In the genomic region with DNA sequence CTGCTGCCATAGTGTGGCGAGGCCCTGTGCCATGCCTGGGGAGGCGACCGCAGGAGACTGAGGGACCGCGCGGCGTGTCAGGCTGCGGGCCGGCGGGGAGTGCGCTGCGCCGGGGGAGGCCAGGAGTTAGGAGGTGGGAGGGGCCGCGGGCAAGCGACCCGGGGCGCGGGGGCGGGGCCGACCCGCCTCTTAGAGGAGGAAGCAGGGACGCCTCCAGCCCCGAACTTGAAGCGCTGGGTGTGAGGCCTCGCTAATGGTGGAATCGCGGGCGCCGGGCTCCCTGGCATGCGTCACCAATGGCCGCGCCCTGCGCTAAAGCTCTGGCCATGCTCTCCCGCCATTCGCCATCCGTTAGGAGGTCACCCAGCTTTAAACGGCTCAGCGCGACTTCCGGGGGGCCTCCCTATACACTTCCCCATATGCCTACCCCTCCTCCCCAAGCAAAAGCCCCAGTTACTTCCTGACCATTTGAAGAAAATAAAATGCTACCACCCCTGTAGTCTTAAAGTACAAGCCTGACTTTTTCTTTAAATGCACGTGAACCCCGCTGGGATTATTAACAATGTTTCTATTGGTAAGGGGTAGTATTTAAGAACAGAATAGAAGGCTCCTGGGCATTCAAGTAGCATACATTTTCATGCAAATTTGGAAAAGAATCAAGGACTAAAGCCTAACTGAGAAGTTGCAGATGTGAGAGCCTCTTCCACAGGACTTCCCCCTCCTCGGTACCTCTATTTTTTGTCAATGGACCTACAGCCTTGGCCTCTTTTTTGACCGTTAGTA, we compare ENCODE assay signal across 8 mouse cellular contexts. TPM values are rescaled to one million over a fixed set of nuclear protein-coding genes. Genes with fewer than 3 reads are reported as not detected.
DNase-seq lines count a peak whose midpoint lies in the region; ATAC-seq and TF ChIP-seq lines count a peak whose summit lies in the region.

A gene (minus strand): TSS at position 344 of the 783 bp plus-strand sequence.

- H3K4me3 ChIP-seq in G1E (ENCODE audit: low read depth, low read length): peak within 1 kb of the TSS; percentile 77
- H3K4me3 ChIP-seq in forebrain, embryonic 14.5 days (ENCODE audit: low read depth, low read length): peak within 1 kb of the TSS; percentile 52
- peak within 1 kb of the TSS; percentile 68 for H3K4me3 ChIP-seq in lung, embryonic 16.5 days (ENCODE audit: low read length)

- no peaks in the 10 kb centered on the region for H3K27me3 ChIP-seq in G1E (ENCODE audit: insufficient read depth, low read length)
- H3K27me3 ChIP-seq in forebrain, embryonic 14.5 days (replicated peaks; ENCODE audit: control insufficient read depth, insufficient read depth, low read length): no peaks in the 10 kb centered on the region
- H3K27me3 ChIP-seq in lung, embryonic 16.5 days (ENCODE audit: control insufficient read depth, insufficient read depth, low read depth, low read length): no peaks in the 10 kb centered on the region

- 22% methylated on average over 38 of the region's 45 CpGs for WGBS in forebrain, embryonic 14.5 days
- WGBS in lung, embryonic 16.5 days: 13% methylated on average over 36 of the region's 45 CpGs

- peaks cover 17% of the 10 kb centered on the region for H3K4me1 ChIP-seq in G1E (ENCODE audit: insufficient read depth, low read depth, low read length)
- H3K4me1 ChIP-seq in forebrain, embryonic 14.5 days (ENCODE audit: control insufficient read depth, insufficient read depth, low read length): no peaks in the 10 kb centered on the region
- no peaks in the 10 kb centered on the region for H3K4me1 ChIP-seq in lung, embryonic 16.5 days (replicated peaks; ENCODE audit: control insufficient read depth, insufficient read depth, low read length)

- peak within 1 kb of the TSS; percentile 91 for H3K27ac ChIP-seq in forebrain, embryonic 14.5 days (ENCODE audit: low read depth, low read length)
- H3K27ac ChIP-seq in lung, embryonic 16.5 days (ENCODE audit: low read length): peak within 1 kb of the TSS; percentile 71

- DNase-seq in G1E (ENCODE audit: low spot score): peak; percentile 67
- DNase-seq in c-Kit-positive CD71-negative TER-119-negative erythroid progenitor cells, embryonic 14.5 days (ENCODE audit: low read depth): peak; percentile 40
- DNase-seq in forebrain, embryonic 14.5 days (ENCODE audit: low spot score): peak; percentile 75
- peak; percentile 48 to 71 for DNase-seq in heart, postnatal 14 days
- DNase-seq in layer of hippocampus, adult 18-20 months (ENCODE audit: low spot score in 2 of 2): peak; percentile 13 to 51
- DNase-seq in ovary, adult 18-20 months (ENCODE audit: low spot score): peak; percentile 47
- peak; percentile 78 for DNase-seq in thymus, postnatal 14 days

- peak within 1 kb of the TSS; percentile 88 for H3K9ac ChIP-seq in forebrain, embryonic 14.5 days (ENCODE audit: low read length)
- H3K9ac ChIP-seq in lung, embryonic 16.5 days (ENCODE audit: low read length): peak within 1 kb of the TSS; percentile 80

- intact Hi-C loops in heart, postnatal 14 days (cut with DNase I): no loop called here

- no peaks in the 10 kb centered on the region for H3K9me3 ChIP-seq in G1E (replicated peaks)
- no peaks in the 10 kb centered on the region for H3K9me3 ChIP-seq in forebrain, embryonic 14.5 days (replicated peaks; ENCODE audit: control insufficient read depth, low read length)
- no peaks in the 10 kb centered on the region for H3K9me3 ChIP-seq in lung, embryonic 16.5 days (ENCODE audit: control insufficient read depth, low read length)

- H3K4me2 ChIP-seq in forebrain, embryonic 14.5 days (ENCODE audit: low read length): peak within 1 kb of the TSS; percentile 51
- H3K4me2 ChIP-seq in lung, embryonic 16.5 days (ENCODE audit: low read depth, low read length): peak within 1 kb of the TSS; percentile 57

- ATAC-seq in G1E (ENCODE audit: extremely low read depth, insufficient number of reproducible peaks, low FRiP score, poor library complexity, severe bottlenecking): peak; percentile 88
- ATAC-seq in forebrain, embryonic 14.5 days: peak; percentile 88
- peak; percentile 93 for ATAC-seq in lung, embryonic 16.5 days (ENCODE audit: low read depth)

- no peaks in the 10 kb centered on the region for H3K36me3 ChIP-seq in G1E (replicated peaks)
- H3K36me3 ChIP-seq in forebrain, embryonic 14.5 days (ENCODE audit: control insufficient read depth, insufficient read depth, low read length): no peaks in the 10 kb centered on the region
- no peaks in the 10 kb centered on the region for H3K36me3 ChIP-seq in lung, embryonic 16.5 days (ENCODE audit: control insufficient read depth, insufficient read depth, low read length)

- no peak for TF ChIP-seq CTCF in G1E (IDR thresholded peaks at IDR 0.05; ENCODE audit: low read depth, low read length)

RNA-seq across cellular contexts. Expression of the gene that starts here (rescaled TPM):
- total RNA-seq in G1E (2014; fragmentation: Nextera tagmentation) (79.9 and 80.6 TPM in 2 replicates), G1E (2017) (76.3 and 80.2 TPM in 2 replicates)
- polyA plus RNA-seq in G1E (2012): 35.5 and 37.0 TPM in 2 replicates
- polyA plus RNA-seq in forebrain, embryonic 14.5 days (2014; fragmentation: Nextera tagmentation; extraction: Ambion mirVana): 102 and 111 TPM in 2 replicates
- 10 to 100 TPM; 26.0 to 28.9 TPM for total RNA-seq in heart, postnatal 14 days (2021)
- 100 to 1,000 TPM in 1 of 2 experiments, 10 to 100 TPM in 1; 75.1 to 105 TPM for total RNA-seq in layer of hippocampus, adult 18-20 months (2021)
- 66.2 and 71.0 TPM in 2 replicates for polyA plus RNA-seq in lung, embryonic 16.5 days (2015; fragmentation: Nextera tagmentation; extraction: Ambion mirVana)

Comparison
In these comparisons a context has a peak if more than half of its experiments do, and no peak if none do; other contexts are left out.
1. Peak in every context shown above with its lines: DNase-seq, ATAC-seq, H3K4me3 ChIP-seq and H3K27ac ChIP-seq.